Mouse (Mus musculus): ENCODE results near the gene Slamf9. TPM values are rescaled to one million over a fixed set of nuclear protein-coding genes. Genes with fewer than 3 reads are reported as not detected.
A peak's percentile ranks its signal among the peaks of the same experiment; 100 is the strongest.

Gene Slamf9
- polyA plus RNA-seq, 1 experiment from 2014 or later: 0.55 TPM

- Histone ChIP-seq H3K9me3 (ENCODE audit: control insufficient read depth, low read length) (no peaks in the 10 kb centered on the region), H3K27ac (ENCODE audit: low read depth, low read length) (no peak overlapping the region), H3K4me2 (no peak overlapping the region), H3K9ac (ENCODE audit: low read depth, low read length) (no peak overlapping the region), H3K4me1 (replicated peaks; ENCODE audit: control insufficient read depth, insufficient read depth, low read length) (peaks cover 5% of the 10 kb centered on the region; the same call in 1 of the 2 replicates), H3K4me3 (ENCODE audit: low read depth, low read length) (no peak overlapping the region), H3K27me3 (replicated peaks; ENCODE audit: control insufficient read depth, insufficient read depth, low read length) (no peaks in the 10 kb centered on the region), H3K36me3 (ENCODE audit: control insufficient read depth, insufficient read depth, low read length) (no peaks in the 10 kb centered on the region)
- ATAC-seq (replicated peaks; ENCODE audit: low FRiP score) (no peak), DNase-seq (ENCODE audit: low spot score) (no peak)
- WGBS: 58% methylated on average over 5 of the region's 5 CpGs
Observed at GRCm38 (mm10) chr1:172469373-172469772, 5.8 kb upstream of the Slamf9 start.

GRCm38 (mm10) chr1:172469810-172470448 is 5.2 kb upstream of the Slamf9 start:
- no peak overlapping the region for H3K9ac ChIP-seq (ENCODE audit: low read depth, low read length)
- DNase-seq (ENCODE audit: low spot score) (no peak), ATAC-seq (replicated peaks; ENCODE audit: low FRiP score) (no peak)
- no peak overlapping the region for H3K4me3 ChIP-seq (ENCODE audit: low read depth, low read length)
- H3K27me3 ChIP-seq (replicated peaks; ENCODE audit: control insufficient read depth, insufficient read depth, low read length): no peaks in the 10 kb centered on the region
- H3K4me1 ChIP-seq (replicated peaks; ENCODE audit: control insufficient read depth, insufficient read depth, low read length): peaks cover 7% of the 10 kb centered on the region; the same call in 1 of the 2 replicates
- H3K36me3 ChIP-seq (ENCODE audit: control insufficient read depth, insufficient read depth, low read length): no peaks in the 10 kb centered on the region
- no peak overlapping the region for H3K4me2 ChIP-seq
- H3K27ac ChIP-seq (ENCODE audit: low read depth, low read length): no peak overlapping the region
- no peaks in the 10 kb centered on the region for H3K9me3 ChIP-seq (ENCODE audit: control insufficient read depth, low read length)
- 30% methylated on average over 8 of the region's 8 CpGs for WGBS

GRCm38 (mm10) chr1:172472909-172473308 is 2.2 kb upstream of the Slamf9 start:
- H3K4me3 ChIP-seq (ENCODE audit: low read depth, low read length): no peak overlapping the region
- ATAC-seq (replicated peaks; ENCODE audit: low FRiP score): no peak

DNA sequence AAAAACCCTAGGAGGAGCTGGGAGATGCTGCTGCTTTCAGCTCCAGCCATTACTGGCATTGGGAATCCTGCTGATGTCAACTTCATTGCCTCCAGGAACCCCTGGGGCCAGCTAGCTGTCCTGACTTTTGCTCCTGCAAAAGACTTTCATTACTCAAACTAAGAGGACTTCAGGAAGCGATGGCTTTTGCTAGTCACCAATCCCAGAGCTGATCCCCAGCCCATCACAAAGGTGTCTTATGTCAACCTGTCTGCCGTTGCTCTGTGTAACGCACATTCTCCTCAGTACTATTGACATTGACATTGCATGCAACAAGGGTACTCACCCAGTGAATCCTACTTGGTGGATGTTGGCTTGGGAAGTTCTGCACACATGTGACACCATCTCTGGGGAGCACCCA is 962 bp upstream of the Slamf9 start:
- Histone ChIP-seq H3K27me3 (replicated peaks; ENCODE audit: control insufficient read depth, insufficient read depth, low read length) (peaks cover 2% of the 10 kb centered on the region; the same call in 1 of the 2 replicates), H3K9me3 (ENCODE audit: control insufficient read depth, low read length) (no peaks in the 10 kb centered on the region), H3K27ac (ENCODE audit: low read depth, low read length) (no peak overlapping the region), H3K4me2 (no peak overlapping the region), H3K36me3 (ENCODE audit: control insufficient read depth, insufficient read depth, low read length) (no peaks in the 10 kb centered on the region), H3K4me3 (ENCODE audit: low read depth, low read length) (no peak overlapping the region), H3K9ac (ENCODE audit: low read depth, low read length) (no peak overlapping the region), H3K4me1 (replicated peaks; ENCODE audit: control insufficient read depth, insufficient read depth, low read length) (peaks cover 9% of the 10 kb centered on the region; the same call in 1 of the 2 replicates)
- ATAC-seq (replicated peaks; ENCODE audit: low FRiP score): no peak
- no peak for DNase-seq (ENCODE audit: low spot score)
- 81% methylated on average over 3 of the region's 3 CpGs for WGBS

More at GRCm38 (mm10) chr1:172472909-172473308, 2.2 kb upstream of the Slamf9 start:
- no peak for DNase-seq (ENCODE audit: low spot score)
- no peak overlapping the region for H3K9ac ChIP-seq (ENCODE audit: low read depth, low read length)
- no peak overlapping the region for H3K4me2 ChIP-seq
- peaks cover 9% of the 10 kb centered on the region; the same call in 1 of the 2 replicates for H3K4me1 ChIP-seq (replicated peaks; ENCODE audit: control insufficient read depth, insufficient read depth, low read length)
- no peaks in the 10 kb centered on the region for H3K9me3 ChIP-seq (ENCODE audit: control insufficient read depth, low read length)
- H3K27ac ChIP-seq (ENCODE audit: low read depth, low read length): no peak overlapping the region
- H3K27me3 ChIP-seq (replicated peaks; ENCODE audit: control insufficient read depth, insufficient read depth, low read length): 0 out of 2 replicates have a peak, but pooled peaks cover 2% of the 10 kb centered on the region
- no peaks in the 10 kb centered on the region for H3K36me3 ChIP-seq (ENCODE audit: control insufficient read depth, insufficient read depth, low read length)

GRCm38 (mm10) chr1:172478020-172478419 is 2.9 kb downstream of the Slamf9 start:
- 43% methylated on average over 5 of the region's 5 CpGs for WGBS
- H3K4me3 ChIP-seq (ENCODE audit: low read depth, low read length): no peak overlapping the region
- DNase-seq (ENCODE audit: low spot score): no peak

GRCm38 (mm10) chr1:172480376-172480775 is 5.2 kb downstream of the Slamf9 start:
- no peak for ATAC-seq (replicated peaks; ENCODE audit: low FRiP score)

More at GRCm38 (mm10) chr1:172478020-172478419, 2.9 kb downstream of the Slamf9 start:
- Histone ChIP-seq H3K4me1 (replicated peaks; ENCODE audit: control insufficient read depth, insufficient read depth, low read length) (peaks cover 10% of the 10 kb centered on the region), H3K9ac (ENCODE audit: low read depth, low read length) (no peak overlapping the region), H3K9me3 (ENCODE audit: control insufficient read depth, low read length) (no peaks in the 10 kb centered on the region), H3K27me3 (replicated peaks; ENCODE audit: control insufficient read depth, insufficient read depth, low read length) (peaks cover 19% of the 10 kb centered on the region), H3K27ac (ENCODE audit: low read depth, low read length) (no peak overlapping the region), H3K36me3 (ENCODE audit: control insufficient read depth, insufficient read depth, low read length) (no peaks in the 10 kb centered on the region), H3K4me2 (no peak overlapping the region)
- ATAC-seq (replicated peaks; ENCODE audit: low FRiP score): no peak

GRCm38 (mm10) chr1:172481111-172481510 is 6.0 kb downstream of the Slamf9 start:
- Histone ChIP-seq H3K4me2 (peak overlapping the region; percentile 73), H3K27ac (ENCODE audit: low read depth, low read length) (no peak overlapping the region), H3K27me3 (replicated peaks; ENCODE audit: control insufficient read depth, insufficient read depth, low read length) (peaks cover 25% of the 10 kb centered on the region), H3K4me3 (ENCODE audit: low read depth, low read length) (peak overlapping the region; percentile 53), H3K4me1 (replicated peaks; ENCODE audit: control insufficient read depth, insufficient read depth, low read length) (peaks cover 11% of the 10 kb centered on the region), H3K9ac (ENCODE audit: low read depth, low read length) (no peak overlapping the region), H3K9me3 (ENCODE audit: control insufficient read depth, low read length) (no peaks in the 10 kb centered on the region), H3K36me3 (ENCODE audit: control insufficient read depth, insufficient read depth, low read length) (no peaks in the 10 kb centered on the region)
- ATAC-seq (replicated peaks; ENCODE audit: low FRiP score): no peak
- no peak for DNase-seq (ENCODE audit: low spot score)
- WGBS: 12% methylated on average over 13 of the region's 13 CpGs

More at GRCm38 (mm10) chr1:172480376-172480775, 5.2 kb downstream of the Slamf9 start:
- DNase-seq (ENCODE audit: low spot score): no peak
- Histone ChIP-seq H3K27ac (ENCODE audit: low read depth, low read length) (no peak overlapping the region), H3K36me3 (ENCODE audit: control insufficient read depth, insufficient read depth, low read length) (no peaks in the 10 kb centered on the region), H3K9ac (ENCODE audit: low read depth, low read length) (no peak overlapping the region), H3K27me3 (replicated peaks; ENCODE audit: control insufficient read depth, insufficient read depth, low read length) (peaks cover 23% of the 10 kb centered on the region), H3K4me3 (ENCODE audit: low read depth, low read length) (no peak overlapping the region), H3K9me3 (ENCODE audit: control insufficient read depth, low read length) (no peaks in the 10 kb centered on the region), H3K4me1 (replicated peaks; ENCODE audit: control insufficient read depth, insufficient read depth, low read length) (peaks cover 11% of the 10 kb centered on the region), H3K4me2 (no peak overlapping the region)
- WGBS: 86% methylated on average over 4 of the region's 4 CpGs

DNA sequence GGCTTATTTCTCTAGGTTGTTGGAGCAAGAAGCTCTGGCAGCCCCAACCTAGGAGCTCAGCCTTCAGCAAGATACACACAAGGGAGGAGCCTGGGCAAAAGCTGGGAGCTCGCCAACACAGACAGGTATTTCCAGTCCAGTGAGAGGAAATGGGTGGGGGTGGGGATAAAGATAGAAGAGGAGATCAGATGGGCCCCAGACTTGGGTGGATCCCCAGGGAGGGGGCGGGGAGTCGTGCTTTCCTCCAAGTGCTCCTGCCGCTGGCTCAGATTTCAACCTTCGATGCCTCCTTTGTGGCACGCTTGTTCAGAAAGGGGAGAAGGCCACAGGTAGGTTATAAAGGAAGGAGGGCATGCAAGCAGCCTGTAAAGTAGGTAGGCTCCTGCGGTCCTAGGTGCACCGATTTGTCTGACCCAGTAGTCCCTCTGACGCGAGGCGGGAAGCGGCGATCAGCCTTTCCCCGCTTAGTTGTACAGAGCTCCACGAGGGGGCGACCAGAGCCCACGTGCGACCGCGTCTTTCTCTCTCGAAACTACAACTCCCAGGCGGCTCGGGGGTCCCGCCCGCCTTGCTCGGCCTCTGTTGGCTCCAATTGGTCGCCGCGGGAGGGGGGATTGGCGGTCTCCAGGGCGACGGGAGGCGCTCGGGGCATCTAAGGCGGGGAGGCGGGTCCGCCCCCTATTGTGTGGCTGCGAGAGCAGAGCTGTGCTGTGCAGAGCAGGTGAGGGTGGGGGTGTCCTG is 6.6 kb downstream of the Slamf9 start, which contains the start of gene Igsf9:
Igsf9 (plus strand) TSS at position 249 of the 741 bp plus-strand sequence.
- H3K4me1 ChIP-seq (replicated peaks; ENCODE audit: control insufficient read depth, insufficient read depth, low read length): peaks cover 11% of the 10 kb centered on the region
- under 1% methylated on average over 38 of the region's 38 CpGs for WGBS

More for the DNA sequence above, 6.6 kb downstream of the Slamf9 start, which contains the start of gene Igsf9:
- Histone ChIP-seq H3K4me2 (peak within 1 kb of the TSS; percentile 73), H3K27ac (ENCODE audit: low read depth, low read length) (peak within 1 kb of the TSS; percentile 28; the same call in 1 of the 2 replicates), H3K9me3 (ENCODE audit: control insufficient read depth, low read length) (no peaks in the 10 kb centered on the region), H3K9ac (ENCODE audit: low read depth, low read length) (peak within 1 kb of the TSS; percentile 49), H3K4me3 (ENCODE audit: low read depth, low read length) (peak within 1 kb of the TSS; percentile 53), H3K27me3 (replicated peaks; ENCODE audit: control insufficient read depth, insufficient read depth, low read length) (peaks cover 22% of the 10 kb centered on the region), H3K36me3 (ENCODE audit: control insufficient read depth, insufficient read depth, low read length) (no peaks in the 10 kb centered on the region)
- ATAC-seq (replicated peaks; ENCODE audit: low FRiP score) (peak; percentile 87), DNase-seq (ENCODE audit: low spot score) (peak; percentile 87)

Data from liver, embryonic 11.5 days (tissue).